15 mouse cellular contexts compared by ENCODE assay signal in the genomic region with DNA sequence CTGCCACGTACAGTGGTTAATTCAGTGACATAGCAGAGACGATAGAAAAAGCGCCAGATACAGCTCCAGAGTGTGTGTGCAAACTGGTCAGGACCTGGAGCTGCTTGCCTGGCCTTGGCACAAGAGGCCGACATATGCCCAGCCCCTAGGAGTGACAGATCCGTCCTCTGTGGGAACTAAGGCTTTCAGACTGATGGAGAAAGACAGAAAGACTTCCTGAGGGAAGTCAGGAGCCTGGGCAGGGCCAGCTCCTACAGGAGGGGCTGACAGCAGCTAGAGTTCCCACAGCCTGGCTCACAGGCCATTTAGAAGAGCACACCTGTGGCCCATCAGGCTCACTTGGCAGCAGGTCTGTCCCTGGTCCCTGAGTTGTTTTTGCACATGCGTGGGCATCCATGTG.
"Had no signal": no experiment of that assay in that cellular context is flagged by ENCODE, and none has a peak within 500 bp of the region (broad histone marks: within the 10 kb centered on the region; RNA-seq: fewer than 3 reads in every experiment).

No protein-coding gene starts in this region.

- H3K4me2 ChIP-seq: liver, embryonic 13.5 days; midbrain, embryonic 13.5 days; neural tube, embryonic 13.5 days had no signal

- H3K36me3 ChIP-seq: midbrain, embryonic 13.5 days; neural tube, embryonic 13.5 days had no signal

- DNase-seq: kidney, postnatal 10 days; kidney, postnatal 36 days; layer of hippocampus, postnatal 36 days; liver, embryonic 13.5 days; lung, adult 2 months; lung, postnatal 14 days; lung, postnatal 4 days; thymus, adult 2 months; thymus, postnatal 25 days had no signal

- H3K27ac ChIP-seq: left cerebral cortex, adult 2 months; liver, embryonic 13.5 days; midbrain, embryonic 10.5 days; midbrain, embryonic 13.5 days; neural tube, embryonic 13.5 days had no signal

- H3K9ac ChIP-seq: liver, embryonic 13.5 days; midbrain, embryonic 13.5 days; neural tube, embryonic 13.5 days had no signal

- H3K4me3 ChIP-seq: left cerebral cortex, adult 2 months; liver, embryonic 13.5 days; midbrain, embryonic 10.5 days; midbrain, embryonic 13.5 days; myocyte; neural tube, embryonic 13.5 days had no signal

- H3K27me3 ChIP-seq: liver, embryonic 13.5 days; midbrain, embryonic 13.5 days; neural tube, embryonic 13.5 days had no signal

- ATAC-seq: midbrain, embryonic 13.5 days; midbrain, embryonic 16.5 days had no signal

- H3K9me3 ChIP-seq: liver, embryonic 13.5 days; midbrain, embryonic 10.5 days; midbrain, embryonic 13.5 days; neural tube, embryonic 13.5 days had no signal
